Mouse (Mus musculus) heart, adult 8-10 months (tissue): Measurements from ENCODE around the gene 4931409K22Rik. TPM values are rescaled to one million over a fixed set of nuclear protein-coding genes. Genes with fewer than 3 reads are reported as not detected.
"Not testable (repeated sequence)": the region's sequence is repeated elsewhere in the genome, so short reads cannot be mapped to it uniquely, and the experiment has no call there.

Experiments
- DNase-seq: peaks from one replicate; pipeline ENCODE4 v3.0.0; 2022; ENCODE audit warnings: low spot score
- total RNA-seq, 4 experiments: library from RNA; stranded (reverse); gene quantifications; 2 replicates each; pipeline ENCODE4 v1.2.4; 2022

4931409K22Rik gene
- total RNA-seq, 4 experiments from 2014 or later: not detected

- DNase-seq: no peak
Observed at GRCm38 (mm10) chr5:24593928-24594327, 37.3 kb upstream of the 4931409K22Rik start.

- DNase-seq: no peak
Observed at GRCm38 (mm10) chr5:24593230-24593629, 36.6 kb upstream of the 4931409K22Rik start.

GRCm38 (mm10) chr5:24592471-24593160 lies 36.0 kb upstream of the 4931409K22Rik start:
- no peak for DNase-seq

- no peak for DNase-seq
Observed at GRCm38 (mm10) chr5:24591796-24592470, 35.3 kb upstream of the 4931409K22Rik start.

GRCm38 (mm10) chr5:24591268-24591721 lies 34.7 kb upstream of the 4931409K22Rik start:
- no peak for DNase-seq

GRCm38 (mm10) chr5:24589511-24590500 lies 33.2 kb upstream of the 4931409K22Rik start:
- no peak for DNase-seq

- DNase-seq: no peak
Observed at GRCm38 (mm10) chr5:24587200-24587577, 30.6 kb upstream of the 4931409K22Rik start.

GRCm38 (mm10) chr5:24586547-24587199 lies 30.1 kb upstream of the 4931409K22Rik start, which contains the start of gene Chpf2:
TSS of gene Chpf2 (plus strand) at chr5:24586741.
- peak; percentile 81 for DNase-seq

- no peak for DNase-seq
Observed at GRCm38 (mm10) chr5:24586106-24586505, 29.5 kb upstream of the 4931409K22Rik start.

GRCm38 (mm10) chr5:24578109-24578963 lies 21.7 kb upstream of the 4931409K22Rik start:
- no peak for DNase-seq

- DNase-seq: peak; percentile 100
Observed at GRCm38 (mm10) chr5:24577183-24577929, 20.7 kb upstream of the 4931409K22Rik start, which contains the start of gene Abcf2. TSS of gene Abcf2 (minus strand) at chr5:24577467.

GRCm38 (mm10) chr5:24576801-24577182 lies 20.2 kb upstream of the 4931409K22Rik start:
- DNase-seq: no peak

- DNase-seq: no peak
Observed at GRCm38 (mm10) chr5:24575948-24576347, 19.3 kb upstream of the 4931409K22Rik start.

GRCm38 (mm10) chr5:24555335-24555734 lies 1.3 kb downstream of the 4931409K22Rik start:
- not testable (repeated sequence) for DNase-seq

GRCm38 (mm10) chr5:24553621-24554244 lies 2.9 kb downstream of the 4931409K22Rik start:
- no peak for DNase-seq

GRCm38 (mm10) chr5:24551317-24551688 lies 5.3 kb downstream of the 4931409K22Rik start:
- DNase-seq: no peak

- no peak for DNase-seq
Observed at GRCm38 (mm10) chr5:24550598-24551316, 5.9 kb downstream of the 4931409K22Rik start.

GRCm38 (mm10) chr5:24542643-24543042 lies 14.0 kb downstream of the 4931409K22Rik start:
- no peak for DNase-seq
